Mouse (Mus musculus) heart, postnatal 0 days (tissue): ENCODE results near the gene Dolpp1. TPM values are rescaled to one million over a fixed set of nuclear protein-coding genes. Genes with fewer than 3 reads are reported as not detected.

Experiments
- ATAC-seq: fragments of 200-750 bp; cut with Nextera tagmentation; 2 replicates; pipeline ENCODE4 v1.8.0; 2017; ENCODE audit warnings: low read depth, moderate number of reproducible peaks, moderate library complexity; ENCODE audit not compliant: insufficient read depth
- DNase-seq: peaks from one replicate; pipeline ENCODE4 v3.0.0-alpha.2; 2016; ENCODE audit warnings: low spot score
- H3K27ac ChIP-seq: fragments of 300-500 bp; sonication (generic); 2 replicates; pipeline ENCODE4 v1.5.1; 2014; ENCODE audit warnings: low read depth, mild to moderate bottlenecking
- H3K27me3 ChIP-seq: fragments of 300-500 bp; sonication (generic); 2 replicates; pipeline ENCODE4 v1.6.1; 2014; ENCODE audit warnings: low read length, mixed read lengths; ENCODE audit not compliant: control insufficient read depth, insufficient read depth
- H3K36me3 ChIP-seq: fragments of 300-500 bp; sonication (generic); replicated peaks from 2 replicates; pipeline ENCODE4 v1.6.1; 2014; ENCODE audit warnings: low read length, mixed read lengths; ENCODE audit not compliant: control insufficient read depth, insufficient read depth
- H3K4me1 ChIP-seq: fragments of 300-500 bp; sonication (generic); 2 replicates; pipeline ENCODE4 v1.6.1; 2014; ENCODE audit warnings: antibody characterized with exemption; ENCODE audit not compliant: control insufficient read depth, insufficient read depth
- H3K4me2 ChIP-seq: fragments of 300-500 bp; sonication (generic); 2 replicates; pipeline ENCODE4 v1.6.1; 2014; ENCODE audit warnings: low read depth, mild to moderate bottlenecking, low read length, moderate library complexity
- H3K4me3 ChIP-seq: fragments of 300-500 bp; sonication (generic); 2 replicates; pipeline ENCODE4 v1.5.1; 2014; ENCODE audit warnings: low read depth, low read length
- H3K9ac ChIP-seq: fragments of 300-500 bp; sonication (generic); replicated peaks from 2 replicates; pipeline ENCODE4 v1.6.1; 2014; ENCODE audit warnings: low read depth, low read length, mixed read lengths
- H3K9me3 ChIP-seq: fragments of 300-500 bp; sonication (generic); replicated peaks from 2 replicates; pipeline ENCODE4 v1.6.1; 2016; ENCODE audit warnings: low read length; ENCODE audit not compliant: control insufficient read depth
- CTCF ChIP-seq: IDR thresholded peaks from 2 replicates; pipeline ENCODE4 v1.5.1; 2016; ENCODE audit warnings: antibody characterized with exemption, control low read depth, low read depth
- EP300 ChIP-seq: IDR thresholded peaks from 2 replicates; pipeline ENCODE4 v1.6.1; 2016; ENCODE audit warnings: antibody characterized with exemption, low read depth
- WGBS: fragments of 180-500 bp; shearing (Covaris S2); extraction: QIAGEN DNeasy Blood & Tissue Kit; methylation state at CpG from one replicate; pipeline ENCODE4 v1.1.7; 2014; 5-methylcytosine and 5-hydroxymethylcytosine counted together
- polyA plus RNA-seq: library from polyadenylated mRNA; unstranded; fragments of >200 nt; fragmentation: Nextera tagmentation; extraction: Ambion mirVana; gene quantifications from 2 replicates; pipeline ENCODE4 v1.2.1, GENCODE M21; 2015
- total RNA-seq: library from RNA; depleted of rRNA; stranded (reverse); fragments of >200 nt; gene quantifications from 2 replicates; pipeline ENCODE4 v1.2.3, GENCODE M21; 2014; ENCODE audit warnings: low replicate concordance

Gene Dolpp1
- total and polyA plus RNA-seq, 2 experiments from 2014 or later = 15.0 to 56.4 TPM

DNA sequence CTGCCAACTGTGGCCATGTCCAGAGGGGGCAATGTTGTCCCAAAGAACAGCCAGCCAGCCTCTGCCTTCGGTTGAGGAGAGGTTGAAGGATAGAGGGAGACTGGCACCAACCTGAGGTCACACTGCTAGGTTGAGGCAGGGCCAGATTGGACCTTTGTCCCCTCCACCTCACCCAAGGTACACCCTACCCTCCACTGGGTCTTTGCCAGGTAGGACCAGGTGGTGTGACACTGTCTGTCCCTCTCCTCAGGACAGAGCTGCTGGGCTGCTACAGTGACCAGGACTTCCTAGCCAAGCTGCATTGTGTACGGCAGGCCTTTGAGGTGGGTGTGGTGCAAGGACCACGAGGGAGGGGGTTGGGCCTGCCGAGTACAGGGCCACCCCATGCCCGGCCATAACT is 14.3 kb upstream of the Dolpp1 start:
- H3K4me1 ChIP-seq = no peaks in the 10 kb centered on the region
- TF ChIP-seq CTCF (no peak), EP300 (no peak)
- H3K36me3 ChIP-seq = peaks cover 89% of the 10 kb centered on the region
- no peak overlapping the region for H3K4me3 ChIP-seq
- DNase-seq (no peak), ATAC-seq (no peak)
- no peak overlapping the region for H3K27ac ChIP-seq
- H3K9ac ChIP-seq = no peak overlapping the region
- H3K4me2 ChIP-seq = no peak overlapping the region
- WGBS = 78% methylated on average over 5 of the region's 5 CpGs
- H3K27me3 ChIP-seq = no peaks in the 10 kb centered on the region
- H3K9me3 ChIP-seq = no peaks in the 10 kb centered on the region

DNA sequence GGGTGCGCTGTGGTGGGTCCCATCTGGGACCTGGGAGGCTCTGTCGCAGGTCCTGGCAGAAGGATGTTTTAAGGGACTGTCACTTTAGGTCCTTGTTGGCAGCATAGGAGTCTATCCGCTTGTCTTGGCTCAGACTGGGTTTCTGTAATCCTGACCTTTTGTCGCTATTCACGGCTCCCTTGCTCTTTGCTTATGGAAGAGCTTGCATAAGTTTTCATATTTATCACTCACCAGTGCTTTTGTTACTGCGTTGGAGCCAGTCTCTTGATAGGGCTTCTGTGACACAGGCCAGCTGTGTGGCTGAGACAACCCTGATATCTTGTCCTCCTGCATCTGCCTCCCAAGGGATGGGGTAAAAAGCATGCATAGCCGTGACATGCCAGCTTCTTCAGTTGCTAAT is 12.7 kb upstream of the Dolpp1 start:
- H3K4me2 ChIP-seq = no peak overlapping the region
- TF ChIP-seq EP300 (no peak), CTCF (no peak)
- no peak for DNase-seq
- ATAC-seq = no peak
- no peaks in the 10 kb centered on the region for H3K4me1 ChIP-seq
- H3K4me3 ChIP-seq = no peak overlapping the region
- H3K9ac ChIP-seq = no peak overlapping the region
- H3K36me3 ChIP-seq = peaks cover 91% of the 10 kb centered on the region
- H3K9me3 ChIP-seq = no peaks in the 10 kb centered on the region
- 76% methylated on average over 7 of the region's 7 CpGs for WGBS
- H3K27me3 ChIP-seq = no peaks in the 10 kb centered on the region
- no peak overlapping the region for H3K27ac ChIP-seq

GRCm38 (mm10) chr2:30380564-30381376 is 11.3 kb upstream of the Dolpp1 start:
- 83% methylated on average over 10 of the region's 10 CpGs for WGBS

DNA sequence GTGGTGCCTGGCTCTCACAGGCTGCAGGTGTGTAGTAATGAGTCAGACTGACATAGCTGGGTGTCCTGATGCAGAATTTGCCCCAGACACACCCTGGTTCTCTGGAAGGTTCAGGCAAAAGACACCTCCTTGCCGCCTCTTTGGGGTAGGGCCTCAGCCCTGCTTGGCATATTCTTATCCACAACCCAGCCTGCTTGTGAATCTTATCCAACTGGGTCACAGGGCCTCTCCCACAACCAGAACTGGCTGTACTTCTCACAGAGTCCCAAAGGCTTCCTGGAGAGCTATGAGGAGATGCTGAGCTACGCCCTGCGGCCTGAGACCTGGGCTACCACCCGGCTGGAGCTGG is 10.7 kb upstream of the Dolpp1 start:
- 86% methylated on average over 4 of the region's 4 CpGs for WGBS
- Histone ChIP-seq H3K4me1 (no peaks in the 10 kb centered on the region), H3K9me3 (no peaks in the 10 kb centered on the region), H3K9ac (no peak overlapping the region), H3K27me3 (no peaks in the 10 kb centered on the region), H3K27ac (no peak overlapping the region), H3K4me3 (no peak overlapping the region), H3K4me2 (no peak overlapping the region), H3K36me3 (peaks cover 84% of the 10 kb centered on the region)
- ATAC-seq = no peak
- no peak for DNase-seq
- TF ChIP-seq EP300 (no peak), CTCF (no peak)

More at GRCm38 (mm10) chr2:30380564-30381376, 11.3 kb upstream of the Dolpp1 start:
- Histone ChIP-seq H3K9ac (no peak overlapping the region), H3K27ac (no peak overlapping the region), H3K4me1 (no peaks in the 10 kb centered on the region), H3K9me3 (no peaks in the 10 kb centered on the region), H3K4me3 (no peak overlapping the region), H3K27me3 (no peaks in the 10 kb centered on the region), H3K36me3 (peaks cover 90% of the 10 kb centered on the region), H3K4me2 (no peak overlapping the region)
- TF ChIP-seq CTCF (no peak), EP300 (no peak)
- ATAC-seq (no peak), DNase-seq (no peak)

DNA sequence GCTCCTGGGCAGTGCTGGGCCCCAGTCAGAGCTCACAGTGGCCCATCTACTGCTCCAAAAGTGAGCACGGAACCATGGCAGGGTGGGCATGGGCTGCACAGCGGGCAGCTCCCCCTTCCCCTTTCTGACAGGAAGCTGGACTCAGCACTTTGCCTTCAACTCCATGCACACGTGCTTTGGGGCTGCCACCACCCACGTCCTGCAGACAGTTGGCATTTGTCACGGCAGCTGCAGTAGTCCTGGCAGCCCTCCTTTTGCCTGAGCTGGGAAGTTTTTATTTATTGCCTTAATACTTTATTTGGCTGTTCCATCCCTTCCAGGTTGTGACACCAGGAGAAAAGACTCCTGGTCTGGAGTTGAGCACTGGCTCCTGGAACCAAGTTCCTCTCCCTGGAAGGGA is 7.2 kb upstream of the Dolpp1 start:
- ATAC-seq (no peak), DNase-seq (no peak)
- Histone ChIP-seq H3K4me3 (no peak overlapping the region), H3K4me1 (no peaks in the 10 kb centered on the region), H3K9me3 (no peaks in the 10 kb centered on the region), H3K9ac (no peak overlapping the region), H3K4me2 (no peak overlapping the region), H3K27ac (no peak overlapping the region), H3K27me3 (no peaks in the 10 kb centered on the region), H3K36me3 (peaks cover 50% of the 10 kb centered on the region)
- no peak for TF ChIP-seq EP300
- TF ChIP-seq CTCF = no peak
- 58% methylated on average over 5 of the region's 5 CpGs for whole genome bisulfite sequencing

- no peak for TF ChIP-seq EP300
- TF ChIP-seq CTCF = no peak
- H3K27ac ChIP-seq = no peak overlapping the region
- H3K9me3 ChIP-seq = no peaks in the 10 kb centered on the region
- ATAC-seq = no peak
- H3K36me3 ChIP-seq = peaks cover 43% of the 10 kb centered on the region
- H3K9ac ChIP-seq = no peak overlapping the region
- DNase-seq = no peak
- no peak overlapping the region for H3K4me2 ChIP-seq
- WGBS = 81% methylated on average over 4 of the region's 4 CpGs
- no peaks in the 10 kb centered on the region for H3K27me3 ChIP-seq
- no peak overlapping the region for H3K4me3 ChIP-seq
- H3K4me1 ChIP-seq = no peaks in the 10 kb centered on the region
These were observed 6.5 kb upstream of the Dolpp1 start for GRCm38 (mm10) chr2:30385591-30385990.
